Mouse (Mus musculus) ovary, adult 2 months (tissue): Measurements from ENCODE around the gene Eif4g2. TPM values are rescaled to one million over a fixed set of nuclear protein-coding genes. Genes with fewer than 3 reads are reported as not detected.

ENCODE experiments used
- polyA plus RNA-seq: library from polyadenylated mRNA; depleted of rRNA; stranded (reverse); fragments of >200 nt; gene quantifications from 2 replicates; pipeline ENCODE4 v1.2.3, GENCODE M21; 2012; rRNA removed

The Eif4g2 gene
- polyA plus RNA-seq = 81.7 and 89.6 TPM in 2 replicates

DNA sequence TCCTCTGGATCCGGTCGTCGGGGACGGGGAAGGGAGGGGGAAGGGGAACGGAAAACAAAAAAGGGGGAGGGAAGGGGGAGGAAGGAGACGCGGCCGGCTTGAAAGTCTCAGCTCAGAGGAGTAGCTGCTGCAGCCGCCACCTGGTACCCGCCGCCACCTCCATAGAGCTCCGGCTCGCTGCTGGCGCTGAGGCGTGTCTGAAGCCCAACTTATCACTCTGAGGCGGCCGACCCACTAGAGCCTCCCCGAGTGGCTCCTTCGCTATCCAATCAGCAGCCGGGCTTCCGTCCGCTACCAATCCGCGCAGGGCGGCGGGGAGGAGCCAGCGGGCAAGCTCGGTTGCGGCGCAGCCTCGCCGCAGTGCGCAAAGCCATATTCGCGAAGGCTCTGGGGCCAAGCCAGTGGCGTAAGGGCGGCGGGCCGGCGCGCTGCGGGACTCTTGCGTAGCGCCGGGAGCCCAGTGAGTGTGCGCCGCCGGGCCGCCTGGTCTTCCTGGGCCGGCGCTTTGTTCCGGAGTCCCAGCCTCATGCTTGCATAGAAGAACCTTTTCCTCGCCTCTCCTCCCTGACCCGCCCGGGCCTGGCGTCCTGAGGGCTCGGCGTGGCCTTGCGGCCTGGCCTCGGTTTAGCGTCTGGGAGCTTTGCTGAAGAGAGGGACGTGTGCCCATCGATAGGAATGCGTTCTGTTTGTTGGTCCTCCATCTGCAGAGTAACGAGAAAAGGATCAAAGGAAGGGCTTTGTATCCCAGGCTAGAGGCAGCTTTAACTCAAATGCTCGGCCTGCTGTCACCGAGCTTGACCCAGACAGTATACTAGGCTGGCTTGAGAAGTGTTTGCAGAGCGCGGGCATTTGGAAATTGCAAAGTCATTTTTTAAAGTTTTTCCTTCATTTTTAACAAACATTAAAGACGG is at the start of gene Eif4g2:
Gene Eif4g2, minus strand, starts transcription at position 209 of the 911 bp plus-strand sequence.

DNA sequence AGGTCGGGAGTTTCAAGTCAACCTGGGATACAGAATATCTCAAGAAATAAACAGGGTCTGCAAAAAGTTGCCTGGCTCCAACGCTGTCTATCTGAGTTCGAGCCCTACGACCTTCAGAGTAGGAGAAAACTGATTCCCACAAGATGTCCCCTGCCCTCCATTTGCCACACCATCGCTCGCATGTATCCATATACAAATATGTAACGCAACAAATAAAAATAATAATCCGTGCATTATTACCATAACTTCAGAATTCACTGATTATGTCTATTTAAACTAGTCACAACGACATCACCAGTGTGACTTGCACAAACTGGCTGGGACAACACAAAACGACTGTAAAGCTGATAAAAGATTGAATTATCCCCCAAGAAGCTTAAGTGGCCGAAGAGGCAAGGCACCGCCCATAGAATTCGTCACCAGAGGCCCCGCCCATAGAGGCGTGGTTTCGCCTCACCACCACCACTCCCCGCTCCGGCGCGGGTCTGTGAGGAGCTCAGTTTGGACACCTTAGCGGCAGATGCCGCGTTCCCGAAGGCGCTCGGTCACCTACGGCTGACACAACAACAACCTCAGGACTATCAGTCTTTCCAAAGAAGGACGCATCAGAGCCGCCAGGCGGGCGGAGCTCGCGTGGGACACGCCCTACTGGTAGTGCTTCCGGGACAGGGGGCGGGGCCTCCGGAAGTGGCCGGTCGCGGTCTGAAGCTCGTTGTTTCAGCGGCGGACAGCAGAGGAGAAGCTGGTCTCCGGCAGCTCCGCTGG is 54.4 kb downstream of the Eif4g2 start, which contains the start of gene Ctr9:
Gene Ctr9, plus strand, starts transcription at position 671 of the 765 bp plus-strand sequence.

Other genes starting within 250 kb of the Eif4g2 start
- 14.6 and 16.8 TPM in 2 replicates for gene Rnf141, start 238.6 kb downstream of the Eif4g2 start, polyA plus RNA-seq
- 10.4 and 12.3 TPM in 2 replicates for gene Lyve1, start 219.8 kb downstream of the Eif4g2 start, polyA plus RNA-seq
- 73.3 and 80.5 TPM in 2 replicates for gene Mrvi1, start 100.6 kb downstream of the Eif4g2 start, polyA plus RNA-seq
- gene Ctr9, start 54.1 kb downstream of the Eif4g2 start, polyA plus RNA-seq = 13.8 and 15.4 TPM in 2 replicates